Mouse (Mus musculus): ENCODE measurements around the gene Eif2b3. TPM values are rescaled to one million over a fixed set of nuclear protein-coding genes. Genes with fewer than 3 reads are reported as not detected.

The Eif2b3 gene
- polyA plus RNA-seq, 1 experiment from 2014 or later, result 48.9 TPM

DNA sequence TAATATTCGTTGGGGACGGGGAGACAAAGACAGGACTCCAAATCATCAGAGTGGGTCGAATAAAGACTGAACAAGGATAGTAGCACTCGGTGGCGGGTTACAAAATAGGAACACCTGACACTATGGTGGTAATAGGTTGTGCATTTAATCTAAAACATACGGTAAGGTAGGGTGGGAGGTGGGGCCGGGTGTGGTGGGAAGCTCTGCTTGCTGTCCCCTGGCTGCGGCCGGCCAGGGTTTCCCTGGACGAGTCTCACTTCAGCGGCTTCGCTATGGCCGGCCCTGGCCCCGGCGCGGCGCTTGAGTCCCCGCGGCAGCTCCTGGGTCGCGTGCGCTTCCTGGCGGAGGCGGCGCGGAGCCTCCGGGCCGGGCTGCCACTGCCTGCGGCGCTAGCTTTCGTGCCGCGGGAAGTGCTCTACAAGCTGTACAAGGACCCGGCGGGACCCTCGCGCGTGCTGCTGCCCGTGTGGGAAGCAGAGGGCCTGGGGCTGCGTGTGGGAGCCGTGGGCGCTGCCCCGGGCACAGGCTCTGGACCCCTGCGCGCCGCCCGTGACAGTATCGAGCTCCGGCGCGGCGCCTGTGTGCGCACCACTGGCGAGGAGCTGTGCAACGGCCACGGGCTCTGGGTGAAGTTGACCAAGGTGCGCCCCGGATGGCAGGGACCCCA, 23.9 kb upstream of the Eif2b3 start, which contains the start of gene Hectd3:
Gene Hectd3 (plus strand): TSS at position 187 of the 667 bp plus-strand sequence.
- Histone ChIP-seq H3K9me3 (replicated peaks; ENCODE audit: control insufficient read depth, low read length, poor library complexity, severe bottlenecking) (no peaks in the 10 kb centered on the region), H3K4me1 (ENCODE audit: control insufficient read depth, insufficient read depth, low read length) (peaks cover 19% of the 10 kb centered on the region), H3K36me3 (ENCODE audit: control insufficient read depth, insufficient read depth, low read length) (peaks cover 16% of the 10 kb centered on the region), H3K27ac (ENCODE audit: low read length) (peak within 1 kb of the TSS; percentile 81), H3K9ac (ENCODE audit: low read depth, low read length) (peak within 1 kb of the TSS; percentile 76), H3K27me3 (ENCODE audit: control insufficient read depth, insufficient read depth, low read depth, low read length) (no peaks in the 10 kb centered on the region), H3K4me2 (ENCODE audit: low read length) (peak within 1 kb of the TSS; percentile 93), H3K4me3 (ENCODE audit: low read depth, low read length) (peak within 1 kb of the TSS; percentile 80)
- peak; percentile 69 for ATAC-seq
- WGBS, result under 1% methylated on average over 58 of the region's 58 CpGs

DNA sequence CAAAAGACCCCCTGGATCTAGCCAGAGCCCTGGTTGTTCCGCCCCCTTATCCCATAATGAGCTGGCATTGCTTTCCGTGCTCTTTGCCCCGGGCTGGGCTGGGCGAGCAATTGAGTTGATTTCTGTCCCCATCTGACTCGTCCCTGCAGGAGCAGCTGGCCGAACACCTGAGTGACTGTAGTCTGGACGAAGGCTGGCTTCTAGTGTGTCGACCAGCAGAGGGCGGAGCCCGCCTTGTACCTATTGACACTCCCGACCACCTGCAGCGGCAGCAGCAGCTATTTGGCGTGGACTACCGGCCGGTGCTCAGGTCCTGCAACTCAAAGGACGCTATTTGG, 23.4 kb upstream of the Eif2b3 start:
- H3K27ac ChIP-seq (ENCODE audit: low read length), result peak overlapping the region; percentile 81
- peaks cover 17% of the 10 kb centered on the region for H3K36me3 ChIP-seq (ENCODE audit: control insufficient read depth, insufficient read depth, low read length)
- no peaks in the 10 kb centered on the region for H3K9me3 ChIP-seq (replicated peaks; ENCODE audit: control insufficient read depth, low read length, poor library complexity, severe bottlenecking)
- H3K9ac ChIP-seq (ENCODE audit: low read depth, low read length), result peak overlapping the region; percentile 76
- peaks cover 19% of the 10 kb centered on the region for H3K4me1 ChIP-seq (ENCODE audit: control insufficient read depth, insufficient read depth, low read length)
- H3K27me3 ChIP-seq (ENCODE audit: control insufficient read depth, insufficient read depth, low read depth, low read length), result no peaks in the 10 kb centered on the region
- 0% methylated on average over 16 of the region's 16 CpGs for WGBS
- 0 out of 2 replicates have a peak, but pooled peaks have one; percentile 19 for ATAC-seq
- H3K4me2 ChIP-seq (ENCODE audit: low read length), result peak overlapping the region; percentile 93
- peak overlapping the region; percentile 80 for H3K4me3 ChIP-seq (ENCODE audit: low read depth, low read length)

DNA sequence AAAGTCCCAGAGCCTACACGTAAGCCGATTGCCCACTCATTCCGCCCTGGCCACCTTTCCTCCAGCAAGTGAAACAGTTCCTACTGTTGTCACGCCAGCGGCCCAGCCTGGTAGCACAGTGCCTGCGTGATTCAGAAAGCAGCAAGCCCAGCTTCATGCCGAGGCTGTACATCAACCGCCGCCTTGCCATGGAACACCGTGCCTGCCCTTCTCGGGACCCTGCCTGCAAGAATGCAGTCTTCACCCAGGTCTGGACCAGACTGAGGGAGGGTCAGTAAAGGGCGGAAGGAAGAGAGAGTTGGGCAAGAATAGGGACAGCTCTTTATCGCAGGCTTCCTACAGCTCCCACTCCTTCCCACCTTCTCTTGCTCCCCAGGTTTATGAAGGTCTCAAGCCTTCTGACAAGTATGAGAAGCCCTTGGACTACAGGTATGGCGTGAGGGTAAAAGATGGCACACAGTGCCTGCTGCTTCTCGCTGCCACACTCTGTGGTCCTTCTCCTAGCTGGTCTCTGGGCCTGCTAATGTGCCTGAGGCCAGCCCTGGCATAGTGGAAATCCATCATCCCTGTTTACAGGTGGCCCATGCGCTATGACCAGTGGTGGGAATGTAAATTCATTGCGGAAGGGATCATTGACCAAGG, 19.6 kb upstream of the Eif2b3 start:
- H3K27me3 ChIP-seq (ENCODE audit: control insufficient read depth, insufficient read depth, low read depth, low read length), result no peaks in the 10 kb centered on the region
- H3K9me3 ChIP-seq (replicated peaks; ENCODE audit: control insufficient read depth, low read length, poor library complexity, severe bottlenecking), result no peaks in the 10 kb centered on the region
- H3K4me3 ChIP-seq (ENCODE audit: low read depth, low read length), result no peak overlapping the region
- H3K4me2 ChIP-seq (ENCODE audit: low read length), result no peak overlapping the region
- no peak overlapping the region for H3K9ac ChIP-seq (ENCODE audit: low read depth, low read length)
- no peak overlapping the region for H3K27ac ChIP-seq (ENCODE audit: low read length)
- peaks cover 10% of the 10 kb centered on the region for H3K4me1 ChIP-seq (ENCODE audit: control insufficient read depth, insufficient read depth, low read length)
- 94% methylated on average over 17 of the region's 17 CpGs for WGBS
- H3K36me3 ChIP-seq (ENCODE audit: control insufficient read depth, insufficient read depth, low read length), result peaks cover 40% of the 10 kb centered on the region
- ATAC-seq, result no peak

DNA sequence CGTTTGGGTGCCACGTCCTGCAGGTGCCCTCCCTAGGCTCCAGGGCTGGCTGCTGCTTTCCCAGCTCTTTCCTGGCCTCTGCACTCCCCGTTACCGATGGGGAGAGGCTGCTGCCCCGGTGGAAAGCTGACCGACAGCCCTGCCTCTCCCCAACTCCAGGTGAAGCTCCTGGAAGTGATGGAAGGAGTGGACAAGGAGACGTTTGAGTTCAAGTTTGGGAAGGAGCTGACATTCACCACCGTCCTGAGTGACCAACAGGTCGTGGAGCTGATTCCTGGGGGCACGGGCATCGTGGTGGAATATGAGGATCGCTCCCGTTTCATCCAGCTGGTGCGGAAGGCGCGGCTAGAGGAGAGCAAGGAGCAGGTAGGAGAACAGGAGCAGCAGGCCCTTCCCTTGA, 17.2 kb upstream of the Eif2b3 start:
- Histone ChIP-seq H3K4me3 (ENCODE audit: low read depth, low read length) (no peak overlapping the region), H3K27ac (ENCODE audit: low read length) (no peak overlapping the region), H3K9ac (ENCODE audit: low read depth, low read length) (no peak overlapping the region), H3K4me2 (ENCODE audit: low read length) (no peak overlapping the region), H3K9me3 (replicated peaks; ENCODE audit: control insufficient read depth, low read length, poor library complexity, severe bottlenecking) (no peaks in the 10 kb centered on the region), H3K36me3 (ENCODE audit: control insufficient read depth, insufficient read depth, low read length) (peaks cover 40% of the 10 kb centered on the region), H3K4me1 (ENCODE audit: control insufficient read depth, insufficient read depth, low read length) (no peaks in the 10 kb centered on the region), H3K27me3 (ENCODE audit: control insufficient read depth, insufficient read depth, low read depth, low read length) (no peaks in the 10 kb centered on the region)
- WGBS, result 91% methylated on average over 16 of the region's 16 CpGs
- ATAC-seq, result no peak

DNA sequence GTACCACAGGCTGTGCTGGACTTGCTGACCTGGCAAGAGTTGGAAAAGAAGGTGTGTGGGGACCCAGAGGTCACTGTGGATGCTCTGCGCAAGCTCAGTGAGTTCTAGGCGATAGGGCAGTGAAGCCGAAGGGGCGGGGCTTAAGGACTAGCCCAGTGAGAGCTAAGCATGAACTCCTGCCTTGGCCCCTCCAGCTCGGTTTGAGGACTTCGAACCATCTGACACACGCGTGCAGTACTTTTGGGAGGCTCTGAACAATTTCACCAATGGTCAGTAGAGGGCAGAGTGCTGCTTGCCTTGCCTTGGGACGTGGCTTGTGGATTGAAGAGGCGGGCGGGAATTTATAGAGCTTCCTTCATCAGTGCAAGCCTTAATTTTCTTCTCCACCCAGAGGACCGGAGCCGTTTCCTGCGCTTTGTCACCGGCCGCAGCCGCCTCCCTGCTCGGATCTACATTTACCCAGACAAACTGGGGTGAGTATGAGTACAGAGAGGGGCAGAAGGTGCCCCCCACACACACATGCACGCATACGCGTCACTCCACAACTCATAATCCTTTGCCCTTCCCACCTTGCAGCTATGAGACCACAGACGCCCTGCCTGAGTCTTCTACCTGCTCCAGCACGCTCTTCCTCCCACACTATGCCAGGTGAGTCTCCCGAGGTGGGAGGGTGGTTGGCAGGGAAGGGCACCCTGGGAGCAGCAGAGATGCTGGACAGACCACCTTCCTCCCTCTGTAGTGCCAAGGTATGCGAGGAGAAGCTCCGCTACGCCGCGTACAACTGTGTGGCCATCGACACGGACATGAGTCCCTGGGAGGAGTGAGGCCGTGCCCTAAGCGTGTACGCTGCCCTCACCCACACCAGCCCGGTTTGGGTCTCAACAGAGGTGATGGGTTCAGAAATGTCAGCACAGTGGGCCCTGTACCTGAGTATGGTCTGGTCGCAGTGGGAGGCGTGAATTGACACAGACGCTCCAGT, 16.4 kb upstream of the Eif2b3 start:
- H3K4me2 ChIP-seq (ENCODE audit: low read length), result no peak overlapping the region
- H3K36me3 ChIP-seq (ENCODE audit: control insufficient read depth, insufficient read depth, low read length), result peaks cover 40% of the 10 kb centered on the region
- no peaks in the 10 kb centered on the region for H3K9me3 ChIP-seq (replicated peaks; ENCODE audit: control insufficient read depth, low read length, poor library complexity, severe bottlenecking)
- H3K9ac ChIP-seq (ENCODE audit: low read depth, low read length), result no peak overlapping the region
- no peaks in the 10 kb centered on the region for H3K4me1 ChIP-seq (ENCODE audit: control insufficient read depth, insufficient read depth, low read length)
- H3K4me3 ChIP-seq (ENCODE audit: low read depth, low read length), result no peak overlapping the region
- no peaks in the 10 kb centered on the region for H3K27me3 ChIP-seq (ENCODE audit: control insufficient read depth, insufficient read depth, low read depth, low read length)
- no peak overlapping the region for H3K27ac ChIP-seq (ENCODE audit: low read length)
- 0 out of 2 replicates have a peak, but pooled peaks have one; percentile 38 for ATAC-seq
- WGBS, result 53% methylated on average over 38 of the region's 38 CpGs

DNA sequence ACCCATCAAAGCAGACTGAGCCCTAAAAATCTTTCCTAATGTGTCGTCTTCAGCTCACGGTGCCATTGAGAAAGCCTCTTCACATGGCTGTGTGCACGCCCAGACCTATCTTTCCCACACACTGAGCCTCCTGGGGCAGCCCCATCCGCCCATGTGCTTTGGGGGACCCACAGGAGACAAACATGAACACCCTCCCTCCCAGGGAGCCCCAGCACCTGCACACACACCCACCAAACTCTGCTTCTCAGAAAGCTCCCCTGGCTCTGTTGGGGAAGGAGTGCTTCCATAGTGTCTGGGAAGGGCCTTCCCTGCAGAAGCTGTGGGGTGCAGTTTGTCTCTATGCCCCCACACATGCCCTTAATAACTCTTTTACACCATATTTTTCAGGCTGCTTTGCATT, 14.6 kb upstream of the Eif2b3 start:
- ATAC-seq, result no peak
- Histone ChIP-seq H3K27me3 (ENCODE audit: control insufficient read depth, insufficient read depth, low read depth, low read length) (no peaks in the 10 kb centered on the region), H3K4me3 (ENCODE audit: low read depth, low read length) (no peak overlapping the region), H3K27ac (ENCODE audit: low read length) (no peak overlapping the region), H3K4me1 (ENCODE audit: control insufficient read depth, insufficient read depth, low read length) (no peaks in the 10 kb centered on the region), H3K9me3 (replicated peaks; ENCODE audit: control insufficient read depth, low read length, poor library complexity, severe bottlenecking) (no peaks in the 10 kb centered on the region), H3K9ac (ENCODE audit: low read depth, low read length) (no peak overlapping the region), H3K4me2 (ENCODE audit: low read length) (no peak overlapping the region), H3K36me3 (ENCODE audit: control insufficient read depth, insufficient read depth, low read length) (peaks cover 27% of the 10 kb centered on the region)
- WGBS, result 91% methylated on average over 4 of the region's 4 CpGs

DNA sequence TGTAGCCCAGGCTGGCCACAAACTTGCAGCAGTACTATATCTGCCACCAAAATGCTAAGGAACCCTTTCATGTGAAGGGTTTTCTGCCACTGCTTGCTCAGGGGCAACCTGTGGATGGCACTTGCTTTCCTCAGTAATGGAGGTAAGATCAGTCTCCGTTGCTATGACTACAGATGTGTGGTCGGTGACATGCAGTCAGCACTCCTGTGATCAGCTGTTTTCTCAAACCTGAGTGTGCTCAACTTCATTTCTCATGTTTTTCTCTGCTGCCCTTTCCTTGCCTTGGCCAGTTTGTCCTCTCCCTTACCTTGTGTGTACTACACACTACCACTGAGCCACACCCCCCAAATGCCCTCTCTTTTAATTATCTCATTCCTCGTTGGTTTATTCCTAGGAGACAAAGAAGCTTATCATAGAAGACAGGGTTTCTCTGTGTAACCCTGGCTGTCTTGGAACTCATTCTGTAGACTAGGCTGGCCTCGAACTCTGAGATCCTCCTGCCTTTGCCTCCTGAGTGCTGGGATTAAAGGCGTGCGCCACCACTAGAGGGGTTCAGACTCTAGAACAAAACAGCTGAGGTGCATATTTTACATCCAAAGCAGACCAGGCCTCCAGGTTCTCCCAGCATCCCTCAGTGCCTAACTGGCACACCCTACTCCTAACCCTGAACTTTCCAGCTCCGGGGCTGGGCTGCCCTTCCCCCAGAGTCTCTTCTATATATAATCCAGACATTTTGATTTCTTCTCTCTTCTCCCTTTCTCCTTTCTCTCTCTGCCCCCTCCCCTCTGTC, 13.4 kb upstream of the Eif2b3 start:
- Histone ChIP-seq H3K36me3 (ENCODE audit: control insufficient read depth, insufficient read depth, low read length) (peaks cover 22% of the 10 kb centered on the region), H3K4me3 (ENCODE audit: low read depth, low read length) (no peak overlapping the region), H3K9me3 (replicated peaks; ENCODE audit: control insufficient read depth, low read length, poor library complexity, severe bottlenecking) (no peaks in the 10 kb centered on the region), H3K4me1 (ENCODE audit: control insufficient read depth, insufficient read depth, low read length) (no peaks in the 10 kb centered on the region), H3K27ac (ENCODE audit: low read length) (no peak overlapping the region), H3K4me2 (ENCODE audit: low read length) (no peak overlapping the region), H3K9ac (ENCODE audit: low read depth, low read length) (no peak overlapping the region), H3K27me3 (ENCODE audit: control insufficient read depth, insufficient read depth, low read depth, low read length) (no peaks in the 10 kb centered on the region)
- 0 out of 2 replicates have a peak, but pooled peaks have one; percentile 52 for ATAC-seq
- 74% methylated on average over 7 of the region's 7 CpGs for WGBS

DNA sequence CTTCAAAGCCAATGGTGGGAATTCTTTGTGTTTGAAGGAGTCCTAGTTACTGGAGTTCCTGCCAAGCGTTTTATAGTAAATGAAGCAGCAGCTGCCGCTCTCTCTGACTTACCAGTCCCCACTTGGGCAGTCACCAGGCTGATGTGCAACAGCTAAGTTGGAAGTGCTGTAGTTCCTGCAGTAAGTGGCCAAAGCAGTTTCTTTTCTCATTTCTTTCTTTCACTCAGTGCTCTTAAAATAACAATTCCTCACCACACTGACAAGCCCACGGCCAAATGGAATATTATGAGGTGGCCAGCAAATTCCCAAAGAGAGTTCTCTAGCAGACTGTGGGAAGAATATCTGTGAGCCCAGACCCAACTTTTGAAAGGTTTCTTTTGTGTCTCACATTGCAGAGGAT, 12.1 kb upstream of the Eif2b3 start:
- no peak for ATAC-seq
- 72% methylated on average over 3 of the region's 3 CpGs for WGBS
- no peak overlapping the region for H3K9ac ChIP-seq (ENCODE audit: low read depth, low read length)
- no peak overlapping the region for H3K27ac ChIP-seq (ENCODE audit: low read length)
- peaks cover 16% of the 10 kb centered on the region for H3K36me3 ChIP-seq (ENCODE audit: control insufficient read depth, insufficient read depth, low read length)
- no peaks in the 10 kb centered on the region for H3K9me3 ChIP-seq (replicated peaks; ENCODE audit: control insufficient read depth, low read length, poor library complexity, severe bottlenecking)
- no peak overlapping the region for H3K4me2 ChIP-seq (ENCODE audit: low read length)
- no peaks in the 10 kb centered on the region for H3K27me3 ChIP-seq (ENCODE audit: control insufficient read depth, insufficient read depth, low read depth, low read length)
- H3K4me1 ChIP-seq (ENCODE audit: control insufficient read depth, insufficient read depth, low read length), result no peaks in the 10 kb centered on the region
- no peak overlapping the region for H3K4me3 ChIP-seq (ENCODE audit: low read depth, low read length)

Measured in midbrain, embryonic 16.5 days (tissue).